Mouse (Mus musculus): ENCODE results near the gene Lhpp.

GRCm38 (mm10) chr7:132715259-132715658 lies 104.8 kb downstream of the Lhpp start:
- TF ChIP-seq POLR2A (IDR thresholded peaks at IDR 0.05; ENCODE audit: extremely low read depth, insufficient read depth, low read length) (no peak), CTCF (IDR thresholded peaks at IDR 0.05; ENCODE audit: extremely low read depth, insufficient read depth, low read length) (no peak)
